Mouse (Mus musculus) E14TG2a.4 (cell line): ENCODE results near the gene Tssk1.

ENCODE experiments used
- CTCF ChIP-seq: conservative IDR thresholded peaks from 2 replicates; pipeline ENCODE4 v1.5.1; 2014; ENCODE audit warnings: low read length
- NANOG ChIP-seq: IDR thresholded peaks from 2 replicates; pipeline ENCODE4 v1.6.1; 2014; ENCODE audit warnings: borderline replicate concordance, low read length, mixed read lengths
- POU5F1 ChIP-seq: IDR thresholded peaks from 2 replicates; pipeline ENCODE4 v1.6.1; 2014; ENCODE audit warnings: low read length, borderline replicate concordance

DNA sequence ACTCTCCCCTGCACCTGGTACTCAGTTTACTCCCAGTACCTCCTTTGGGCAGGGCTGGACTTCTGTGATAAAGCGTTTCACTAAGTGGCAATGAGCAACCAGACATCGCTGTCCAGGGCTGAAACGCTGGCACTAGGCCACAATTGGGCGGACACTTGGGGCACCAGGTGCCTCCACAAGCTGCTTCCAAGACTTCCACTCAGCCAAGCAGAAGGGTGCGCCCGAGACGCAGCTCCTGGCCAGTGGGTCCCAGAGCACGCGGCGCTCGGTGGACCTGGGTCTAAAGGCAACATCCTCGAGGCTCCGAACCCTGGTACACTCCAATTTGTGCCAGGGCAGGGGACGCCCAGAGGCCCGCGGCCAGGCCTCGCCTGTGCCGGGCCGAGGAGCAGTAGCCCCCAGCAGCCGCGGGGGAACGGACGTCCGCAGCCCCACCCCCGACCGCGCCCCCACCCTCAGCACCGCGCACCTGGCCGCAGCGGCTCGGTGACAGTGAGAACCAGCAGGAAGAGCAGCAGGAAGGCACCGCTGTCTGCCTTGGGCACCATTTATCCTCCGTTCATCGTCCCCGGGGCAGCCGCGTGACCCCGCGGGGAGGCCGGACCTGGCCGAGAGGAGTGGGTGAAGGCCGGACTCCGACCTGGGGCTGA is 3.0 kb upstream of the Tssk1 start:
- TF ChIP-seq CTCF (no peak), NANOG (no peak), POU5F1 (no peak)
